Mouse (Mus musculus): ENCODE measurements around the gene Deaf1.

GRCm38 (mm10) chr7:141301386-141301785, 26.1 kb downstream of the Deaf1 start:
- TF ChIP-seq CTCF (IDR thresholded peaks at IDR 0.05): no peak
- no peak for TF ChIP-seq EP300 (IDR thresholded peaks at IDR 0.05; ENCODE audit: insufficient read depth, low read depth, low read length)
- TF ChIP-seq POLR2A (IDR thresholded peaks at IDR 0.05; ENCODE audit: insufficient read depth, low read depth, low read length): no peak

All from heart, adult 2 months (tissue).